Mouse (Mus musculus): ENCODE results near the gene Atp6v0b.

Gene Atp6v0b

GRCm38 (mm10) chr4:117871787-117872186 lies 15.3 kb downstream of the Atp6v0b start:
- DNase-seq (ENCODE audit: low spot score in 2 of 2) = no peak

GRCm38 (mm10) chr4:117870437-117870836 lies 16.7 kb downstream of the Atp6v0b start:
- DNase-seq (ENCODE audit: low spot score in 2 of 2) = no peak

- DNase-seq (ENCODE audit: low spot score in 2 of 2) = no peak
Measured at GRCm38 (mm10) chr4:117869317-117869716, 17.8 kb downstream of the Atp6v0b start.

GRCm38 (mm10) chr4:117867823-117868222 lies 19.3 kb downstream of the Atp6v0b start:
- DNase-seq (ENCODE audit: low spot score in 2 of 2) = peak in 1 of 2 experiments; percentile 44

- DNase-seq (ENCODE audit: low spot score in 2 of 2) = no peak
Measured at GRCm38 (mm10) chr4:117867000-117867399, 20.1 kb downstream of the Atp6v0b start.

- DNase-seq (ENCODE audit: low spot score in 2 of 2) = peak; percentile 57 to 68
Measured at GRCm38 (mm10) chr4:117866083-117866482, 21.1 kb downstream of the Atp6v0b start.

GRCm38 (mm10) chr4:117862823-117863222 lies 24.3 kb downstream of the Atp6v0b start:
- DNase-seq (ENCODE audit: low spot score in 2 of 2) = no peak

- no peak for DNase-seq (ENCODE audit: low spot score in 2 of 2)
Measured at GRCm38 (mm10) chr4:117860570-117860969, 26.6 kb downstream of the Atp6v0b start.

GRCm38 (mm10) chr4:117858794-117859193 lies 28.3 kb downstream of the Atp6v0b start:
- DNase-seq (ENCODE audit: low spot score in 2 of 2) = no peak

- no peak for DNase-seq (ENCODE audit: low spot score in 2 of 2)
Measured at GRCm38 (mm10) chr4:117855146-117855545, 32.0 kb downstream of the Atp6v0b start.

GRCm38 (mm10) chr4:117852152-117852868 lies 34.8 kb downstream of the Atp6v0b start:
- DNase-seq (ENCODE audit: low spot score in 2 of 2) = no peak

GRCm38 (mm10) chr4:117850871-117851270 lies 36.3 kb downstream of the Atp6v0b start:
- DNase-seq (ENCODE audit: low spot score in 2 of 2) = peak; percentile 69 to 79

GRCm38 (mm10) chr4:117850176-117850575 lies 37.0 kb downstream of the Atp6v0b start:
- DNase-seq (ENCODE audit: low spot score in 2 of 2) = no peak

GRCm38 (mm10) chr4:117849506-117849905 lies 37.6 kb downstream of the Atp6v0b start:
- no peak for DNase-seq (ENCODE audit: low spot score in 2 of 2)

GRCm38 (mm10) chr4:117849063-117849462 lies 38.1 kb downstream of the Atp6v0b start:
- no peak for DNase-seq (ENCODE audit: low spot score in 2 of 2)

- DNase-seq (ENCODE audit: low spot score in 2 of 2) = no peak
Measured at GRCm38 (mm10) chr4:117847011-117847410, 40.1 kb downstream of the Atp6v0b start.

GRCm38 (mm10) chr4:117846261-117846660 lies 40.9 kb downstream of the Atp6v0b start:
- DNase-seq (ENCODE audit: low spot score in 2 of 2) = no peak

GRCm38 (mm10) chr4:117845316-117845715 lies 41.8 kb downstream of the Atp6v0b start:
- no peak for DNase-seq (ENCODE audit: low spot score in 2 of 2)

- DNase-seq (ENCODE audit: low spot score in 2 of 2) = no peak
Measured at GRCm38 (mm10) chr4:117844467-117844866, 42.7 kb downstream of the Atp6v0b start.

GRCm38 (mm10) chr4:117843101-117843500 lies 44.0 kb downstream of the Atp6v0b start:
- DNase-seq (ENCODE audit: low spot score in 2 of 2) = no peak

GRCm38 (mm10) chr4:117841566-117841965 lies 45.6 kb downstream of the Atp6v0b start:
- no peak for DNase-seq (ENCODE audit: low spot score in 2 of 2)

- DNase-seq (ENCODE audit: low spot score in 2 of 2) = no peak
Measured at GRCm38 (mm10) chr4:117840821-117841220, 46.3 kb downstream of the Atp6v0b start.

GRCm38 (mm10) chr4:117839366-117839765 lies 47.8 kb downstream of the Atp6v0b start:
- DNase-seq (ENCODE audit: low spot score in 2 of 2) = no peak

GRCm38 (mm10) chr4:117837271-117837670 lies 49.9 kb downstream of the Atp6v0b start:
- DNase-seq (ENCODE audit: low spot score in 2 of 2) = no peak
